Mouse (Mus musculus): ENCODE data around the gene Fam57b. TPM values are rescaled to one million over a fixed set of nuclear protein-coding genes. Genes with fewer than 3 reads are reported as not detected.

Fam57b gene
- total RNA-seq, 4 experiments from 2014 or later, result 49.5 to 78.2 (median 66.4) TPM

GRCm38 (mm10) chr7:126863791-126864190 is 66.3 kb downstream of the Fam57b start:
- DNase-seq (ENCODE audit: low spot score in 2 of 2), result no peak

- DNase-seq (ENCODE audit: low spot score in 2 of 2), result no peak
These were observed 70.1 kb downstream of the Fam57b start for GRCm38 (mm10) chr7:126867534-126867933.

DNA sequence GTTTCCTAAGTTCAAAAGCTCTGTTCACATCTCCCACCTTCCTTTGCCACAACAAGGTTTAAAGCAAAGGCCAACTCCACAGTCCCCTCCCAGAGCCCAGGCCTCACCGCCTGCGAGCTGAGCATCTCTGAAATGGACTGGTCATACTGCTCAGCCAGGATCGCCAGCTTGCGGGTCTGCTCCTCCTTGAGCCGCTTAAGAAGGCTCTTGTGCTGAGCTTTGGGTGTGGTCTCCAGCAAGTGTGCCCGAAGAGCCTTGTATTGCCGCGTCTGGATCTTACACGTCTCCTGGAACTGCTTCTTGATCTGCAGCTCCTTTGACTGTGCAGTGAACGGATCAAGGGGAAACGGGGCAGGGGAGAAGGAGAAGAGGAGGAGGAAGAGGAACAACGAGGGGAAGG is 70.5 kb downstream of the Fam57b start:
- DNase-seq (ENCODE audit: low spot score in 2 of 2), result no peak

- DNase-seq (ENCODE audit: low spot score in 2 of 2), result no peak
These were observed 72.5 kb downstream of the Fam57b start for GRCm38 (mm10) chr7:126869780-126870519.

- DNase-seq (ENCODE audit: low spot score in 2 of 2), result no peak
These were observed 73.0 kb downstream of the Fam57b start for GRCm38 (mm10) chr7:126870520-126870891.

DNA sequence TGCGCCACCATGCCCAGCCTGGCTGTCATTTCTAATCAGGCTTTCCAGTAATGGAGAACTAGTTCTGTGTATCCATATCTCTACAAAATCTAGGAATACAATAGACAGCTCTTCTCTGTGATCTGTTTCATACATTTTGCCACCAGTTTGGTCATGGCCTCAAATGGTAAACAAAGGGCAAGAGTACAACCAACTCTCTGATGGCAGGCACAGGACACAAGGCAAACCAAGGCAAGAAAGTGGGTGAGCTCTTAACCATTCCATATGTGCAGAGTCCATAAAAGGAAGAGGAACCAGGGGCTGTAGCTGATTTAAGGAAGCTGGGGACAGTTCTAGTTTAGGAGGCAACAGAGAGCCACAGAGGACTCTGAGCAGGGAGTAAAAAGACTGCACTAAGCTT is 79.8 kb downstream of the Fam57b start:
- DNase-seq (ENCODE audit: low spot score in 2 of 2), result no peak

Other genes starting within 250 kb of the Fam57b start
- gene Eif3c, start 231.3 kb upstream of the Fam57b start, total RNA-seq (2022), result 100 to 1,000 TPM; 151 to 172 (median 160) TPM
- under 1 TPM; 0.15 to 0.94 (median 0.29) TPM for gene Apobr, start 212.7 kb upstream of the Fam57b start, total RNA-seq (2022)
- gene Cln3, start 211.9 kb upstream of the Fam57b start, total RNA-seq (2022), result 10 to 100 TPM in 3 of 4 experiments, 1 to 10 TPM in 1; 9.0 to 14.7 (median 12.6) TPM
- gene Il27, start 202.7 kb upstream of the Fam57b start, total RNA-seq (2022), result not detected
- 1 to 10 TPM; 3.5 to 6.7 (median 4.7) TPM for gene Nupr1, start 166.8 kb upstream of the Fam57b start, total RNA-seq (2022)
- 10 to 100 TPM; 26.7 to 43.5 (median 34.7) TPM for gene Sgf29, start 148.4 kb upstream of the Fam57b start, total RNA-seq (2022)
- 10 to 100 TPM in 2 of 4 experiments, 1 to 10 TPM in 2; 5.9 to 17.4 (median 10.6) TPM for gene Sult1a1, start 121.2 kb upstream of the Fam57b start, total RNA-seq (2022)
- gene Bola2, start 102.3 kb upstream of the Fam57b start, total RNA-seq (2022), result 10 to 100 TPM; 31.9 to 44.1 (median 39.4) TPM
- gene Slx1b, start 101.9 kb upstream of the Fam57b start, total RNA-seq (2022), result 1 to 10 TPM; 2.3 to 2.8 (median 2.6) TPM
- gene Coro1a, start 89.9 kb upstream of the Fam57b start, total RNA-seq (2022), result 1 to 10 TPM; 1.3 to 5.9 (median 3.1) TPM
- 10 to 100 TPM; 16.2 to 20.6 (median 18.6) TPM for gene Mapk3, start 38.1 kb upstream of the Fam57b start, total RNA-seq (2022)
- under 1 TPM in 1 of 4 experiments, not detected in 3; 0.88 TPM for gene Gdpd3, start 31.3 kb upstream of the Fam57b start, total RNA-seq (2022)
- 100 to 1,000 TPM in 1 of 4 experiments, 10 to 100 TPM in 3; 91.2 to 105 (median 95.6) TPM for gene Ypel3, start 20.7 kb upstream of the Fam57b start, total RNA-seq (2022)
- under 1 TPM; 0.17 to 0.48 (median 0.40) TPM for gene Tbx6, start 16.2 kb upstream of the Fam57b start, total RNA-seq (2022)
- 10 to 100 TPM; 23.1 to 26.0 (median 24.8) TPM for gene Ppp4c, start 5.2 kb upstream of the Fam57b start, total RNA-seq (2022)
- gene 4930451I11Rik, start 34.0 kb downstream of the Fam57b start, total RNA-seq (2022), result not detected
- gene Doc2a, start 49.7 kb downstream of the Fam57b start, total RNA-seq (2022), result not detected
- 1 to 10 TPM; 4.1 to 9.6 (median 5.1) TPM for gene Hirip3, start 64.3 kb downstream of the Fam57b start, total RNA-seq (2022)
- 10 to 100 TPM in 3 of 4 experiments, 1 to 10 TPM in 1; 10.0 to 11.1 (median 10.5) TPM for gene Ino80e, start 64.7 kb downstream of the Fam57b start, total RNA-seq (2022)
- 10 to 100 TPM; 18.6 to 20.9 (median 20.0) TPM for gene Taok2, start 87.0 kb downstream of the Fam57b start, total RNA-seq (2022)
- 10 to 100 TPM in 3 of 4 experiments, 1 to 10 TPM in 1; 9.3 to 13.4 (median 12.0) TPM for gene Tmem219, start 125.2 kb downstream of the Fam57b start, total RNA-seq (2022)
- 1 to 10 TPM; 1.2 to 4.0 (median 2.7) TPM for gene Kctd13, start 131.2 kb downstream of the Fam57b start, total RNA-seq (2022)
- gene Asphd1, start 151.9 kb downstream of the Fam57b start, total RNA-seq (2022), result not detected
- 1 to 10 TPM in 1 of 4 experiments, under 1 TPM in 3; 0.19 to 1.1 (median 0.51) TPM for gene Sez6l2, start 152.9 kb downstream of the Fam57b start, total RNA-seq (2022)
- 10 to 100 TPM; 27.4 to 34.9 (median 33.3) TPM for gene Cdipt, start 178.2 kb downstream of the Fam57b start, total RNA-seq (2022)
- gene Cdiptos, start 178.4 kb downstream of the Fam57b start, total RNA-seq (2022), result under 1 TPM in 1 of 4 experiments, not detected in 3; 0.24 TPM
- 10 to 100 TPM; 26.7 to 48.3 (median 34.8) TPM for gene Mvp, start 217.0 kb downstream of the Fam57b start, total RNA-seq (2022)
- under 1 TPM in 1 of 4 experiments, not detected in 3; 0.67 TPM for gene Pagr1b, start 218.8 kb downstream of the Fam57b start, total RNA-seq (2022)
- 10 to 100 TPM in 1 of 4 experiments, 1 to 10 TPM in 3; 1.3 to 17.6 (median 5.2) TPM for gene Pagr1a, start 219.7 kb downstream of the Fam57b start, total RNA-seq (2022)
- 10 to 100 TPM in 3 of 4 experiments, 1 to 10 TPM in 1; 4.0 to 20.7 (median 14.7) TPM for gene Gm42742, start 223.4 kb downstream of the Fam57b start, total RNA-seq (2022)
- gene Prrt2, start 223.5 kb downstream of the Fam57b start, total RNA-seq (2022), result under 1 TPM in 3 of 4 experiments, not detected in 1; 0.31 to 0.72 (median 0.65) TPM
- gene Maz, start 229.4 kb downstream of the Fam57b start, total RNA-seq (2022), result 10 to 100 TPM; 67.1 to 73.4 (median 72.5) TPM
- 1 to 10 TPM in 1 of 4 experiments, under 1 TPM in 1, not detected in 2; 0.82 to 1.8 TPM for gene Kif22, start 244.8 kb downstream of the Fam57b start, total RNA-seq (2022)

Measured in gastrocnemius, adult 8-10 months (tissue).